Mouse (Mus musculus): ENCODE data around the gene B3gnt2.

DNA sequence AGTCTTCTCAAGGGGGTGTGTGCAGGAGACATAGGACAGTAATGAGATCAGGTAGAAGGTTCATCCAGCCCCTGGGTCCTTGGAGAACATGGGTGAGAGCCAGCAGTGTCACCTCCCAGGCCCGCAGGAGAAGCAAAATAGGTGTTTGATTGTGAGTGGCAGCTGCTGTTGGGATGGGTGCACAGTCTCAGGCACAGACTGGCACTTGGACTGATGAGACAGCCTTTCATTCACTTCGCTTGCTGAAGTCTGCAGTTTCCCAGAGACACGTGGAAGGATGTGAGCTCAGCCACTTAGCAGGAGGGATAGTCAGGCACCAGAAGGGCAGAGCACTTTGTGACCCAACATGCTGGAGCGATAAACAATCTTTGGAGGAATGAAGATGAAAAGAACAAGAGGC lies 2.8 kb upstream of the B3gnt2 start:
- TF ChIP-seq CTCF (IDR thresholded peaks at IDR 0.05; ENCODE audit: borderline replicate concordance, control insufficient read depth, extremely low read depth, insufficient read depth, low read length, poor library complexity), result no peak
- no peak for TF ChIP-seq POLR2A (IDR thresholded peaks at IDR 0.05; ENCODE audit: control insufficient read depth, extremely low read depth, insufficient read depth, low read length, poor library complexity)

Data from thymus, adult 2 months (tissue).